Mouse (Mus musculus) CH12.LX (cell line): ENCODE measurements around the gene Sv2b. TPM values are rescaled to one million over a fixed set of nuclear protein-coding genes. Genes with fewer than 3 reads are reported as not detected.

ENCODE experiments used
- DNase-seq: peaks from one replicate; pipeline ENCODE4 v3.0.0-alpha.2; 2013; ENCODE audit errors: extremely low read depth
- H3K27ac ChIP-seq: 2 replicates; pipeline ENCODE4 v1.5.1; 2012; ENCODE audit warnings: low read depth, mild to moderate bottlenecking, control low read depth, moderate library complexity; ENCODE audit not compliant: insufficient read depth
- H3K27me3 ChIP-seq: replicated peaks from 2 replicates; pipeline ENCODE3; 2012; ENCODE audit warnings: inconsistent platforms
- H3K36me3 ChIP-seq, 2 experiments: replicated peaks in 1 of 2; 2 replicates each; pipeline versions ENCODE3 to v1.6.1; 2012; ENCODE audit warnings: inconsistent platforms in 1 of 2, low read length in 1 of 2, mild to moderate bottlenecking in 1 of 2, mixed read lengths in 1 of 2, moderate library complexity in 1 of 2; ENCODE audit not compliant: control insufficient read depth in 1 of 2, insufficient read depth in 1 of 2
- H3K4me1 ChIP-seq, 2 experiments: 2 replicates each; pipeline ENCODE4 v1.6.1; 2012; ENCODE audit warnings: inconsistent platforms in 1 of 2, moderate library complexity in 1 of 2; ENCODE audit not compliant: insufficient read depth in 2 of 2, control insufficient read depth in 1 of 2
- H3K4me2 ChIP-seq: 2 replicates; pipeline ENCODE4 v1.6.1; 2012; ENCODE audit warnings: low read depth, mild to moderate bottlenecking, control low read depth; ENCODE audit not compliant: poor library complexity, insufficient read depth, severe bottlenecking
- H3K4me3 ChIP-seq, 3 experiments: fragments of 150-350 bp in 1 of 3; sonication (generic) in 1 of 3; replicated peaks in 1 of 3; 2 replicates each; pipeline versions ENCODE3 to v1.5.1; 2011 to 2012; ENCODE audit warnings: low read depth in 2 of 3, low read length in 2 of 3, mild to moderate bottlenecking in 2 of 3, moderate library complexity in 2 of 3, control low read depth in 1 of 3, improper control_type of control experiment in 1 of 3, inconsistent platforms in 1 of 3, mixed read lengths in 1 of 3; ENCODE audit not compliant: poor library complexity in 1 of 3
- H3K79me2 ChIP-seq: replicated peaks from 2 replicates; pipeline ENCODE4 v1.6.1; 2012; ENCODE audit warnings: mild to moderate bottlenecking, moderate library complexity; ENCODE audit not compliant: control insufficient read depth, poor library complexity, insufficient read depth, severe bottlenecking; ENCODE audit errors: extremely low read depth
- H3K9ac ChIP-seq: 2 replicates; pipeline ENCODE4 v1.6.1; 2012; ENCODE audit warnings: low read depth, mild to moderate bottlenecking, control low read depth, moderate library complexity; ENCODE audit not compliant: insufficient read depth
- H3K9me3 ChIP-seq: replicated peaks from 2 replicates; pipeline ENCODE3; 2012; ENCODE audit warnings: low read length, inconsistent platforms, mixed read lengths
- BHLHE40 ChIP-seq: IDR thresholded peaks from 2 replicates; pipeline ENCODE4 v1.6.1; 2011; ENCODE audit warnings: mild to moderate bottlenecking, low read depth, low read length, improper control_type of control experiment
- ELF1 ChIP-seq: IDR thresholded peaks from 2 replicates; pipeline ENCODE4 v1.6.1; 2014; ENCODE audit warnings: low read depth, mild to moderate bottlenecking, inconsistent platforms, low read length, improper control_type of control experiment
- EP300 ChIP-seq: IDR thresholded peaks from 2 replicates; pipeline ENCODE4 v1.6.1; 2011; ENCODE audit warnings: low read length, improper control_type of control experiment
- ETS1 ChIP-seq: conservative IDR thresholded peaks from 2 replicates; pipeline ENCODE4 v1.6.1; 2012; ENCODE audit warnings: low read depth, mild to moderate bottlenecking, inconsistent platforms, low read length, improper control_type of control experiment, moderate library complexity
- GABPA ChIP-seq: IDR thresholded peaks from 2 replicates; pipeline ENCODE4 v1.6.1; 2012; ENCODE audit warnings: low read depth, low read length, improper control_type of control experiment, inconsistent platforms; ENCODE audit not compliant: insufficient replicate concordance
- KAT2A ChIP-seq: IDR thresholded peaks from 2 replicates; pipeline ENCODE4 v1.6.1; 2012; ENCODE audit warnings: low read length, improper control_type of control experiment, inconsistent platforms; ENCODE audit not compliant: insufficient replicate concordance
- MAFK ChIP-seq: IDR thresholded peaks from 2 replicates; pipeline ENCODE4 v1.6.1; 2011; ENCODE audit warnings: low read length, improper control_type of control experiment; ENCODE audit not compliant: insufficient replicate concordance
- MAZ ChIP-seq: IDR thresholded peaks from 2 replicates; pipeline ENCODE4 v1.6.1; 2012; ENCODE audit warnings: low read depth, mild to moderate bottlenecking, inconsistent platforms, low read length, improper control_type of control experiment, moderate library complexity
- MEF2A ChIP-seq: IDR thresholded peaks from 2 replicates; pipeline ENCODE4 v1.6.1; 2014; ENCODE audit warnings: low read depth, mild to moderate bottlenecking, inconsistent platforms, low read length, improper control_type of control experiment, borderline replicate concordance
- MYC ChIP-seq: IDR thresholded peaks from 2 replicates; pipeline ENCODE4 v1.6.1; 2011; ENCODE audit warnings: low read depth, mild to moderate bottlenecking, improper control_type of control experiment, low read length
- NELFE ChIP-seq: IDR thresholded peaks from 2 replicates; pipeline ENCODE4 v1.6.1; 2011; ENCODE audit warnings: low read depth, low read length, improper control_type of control experiment
- NRF1 ChIP-seq: IDR thresholded peaks from 2 replicates; pipeline ENCODE4 v1.6.1; 2014; ENCODE audit warnings: low read depth, mild to moderate bottlenecking, inconsistent platforms, low read length, improper control_type of control experiment, moderate library complexity
- PAX5 ChIP-seq: IDR thresholded peaks from 2 replicates; pipeline ENCODE4 v1.6.1; 2012; ENCODE audit warnings: low read length, inconsistent platforms, mixed read lengths
- POLR2AphosphoS2 ChIP-seq: IDR thresholded peaks from 2 replicates; pipeline ENCODE4 v1.6.1; 2011; ENCODE audit warnings: low read depth, low read length, improper control_type of control experiment
- RAD21 ChIP-seq: IDR thresholded peaks from 2 replicates; pipeline ENCODE4 v1.6.1; 2011; ENCODE audit warnings: low read depth, mild to moderate bottlenecking, low read length, improper control_type of control experiment, moderate library complexity
- SIN3A ChIP-seq: IDR thresholded peaks from 2 replicates; pipeline ENCODE4 v1.6.1; 2012; ENCODE audit warnings: low read length, improper control_type of control experiment, inconsistent platforms
- UBTF ChIP-seq: IDR thresholded peaks from 2 replicates; pipeline ENCODE4 v1.6.1; 2012; ENCODE audit warnings: low read depth, mild to moderate bottlenecking, inconsistent platforms, low read length, improper control_type of control experiment, moderate library complexity
- USF1 ChIP-seq: IDR thresholded peaks from 2 replicates; pipeline ENCODE4 v1.6.1; 2014; ENCODE audit warnings: low read depth, mild to moderate bottlenecking, inconsistent platforms, low read length, improper control_type of control experiment
- ZMIZ1 ChIP-seq: IDR thresholded peaks from 2 replicates; pipeline ENCODE4 v1.6.1; 2012; ENCODE audit warnings: low read depth, mild to moderate bottlenecking, inconsistent platforms, low read length, improper control_type of control experiment
- dilution Hi-C: fragments of 300-500 bp; cut with MboI; formaldehyde crosslinking; loops from 2 replicates; pipeline ENCODE4 v1.14.3; 2020; ENCODE audit warnings: low sequenced_read_pairs; ENCODE audit not compliant: extremely low pct_unique_long_range_greater_than_20kb, extremely low pct_ligation_motif_present
- in situ Hi-C: fragments of 300-500 bp; cut with MboI; formaldehyde crosslinking; loops from 3 replicates; pipeline ENCODE4 v1.14.3; 2019; ENCODE audit warnings: low sequenced_read_pairs, low pct_ligation_motif_present, low pct_unique_long_range_greater_than_20kb, mixed read lengths
- polyA plus RNA-seq: library from polyadenylated mRNA; unstranded; fragments of >175 nt; gene quantifications from 2 replicates; pipeline ENCODE4 v1.2.1, GENCODE M21; 2012; ENCODE audit warnings: low read depth; ENCODE audit not compliant: insufficient read length
- total RNA-seq, 2 experiments: library from RNA; depleted of rRNA; stranded (reverse); fragments of 300-350 nt in 1 of 2; fragments of >200 nt in 1 of 2; gene quantifications; 2 replicates each; pipeline ENCODE4 v1.2.3; 2012 to 2014

The Sv2b gene
- total and polyA plus RNA-seq, 3 experiments: 0.04 TPM; not detected in 2

- Histone ChIP-seq H3K27me3 (no peaks in the 10 kb centered on the region), H3K4me2 (no peak overlapping the region), H3K4me1 (peaks cover 2 to 14% of the 10 kb centered on the region in 2 experiments), H3K36me3 (no peaks in the 10 kb centered on the region), H3K4me3 (no peak overlapping the region)
- dilution Hi-C loops (no loop called here), in situ Hi-C loops (no loop called here)
- peak; percentile 0 for DNase-seq
- TF ChIP-seq MAFK (peak; percentile 64; the same call in 1 of the 2 replicates), PAX5 (no peak)
- TF ChIP-seq, all 38 proteins: peak for 1
- H3K9me3 ChIP-seq: peaks cover 4% of the 10 kb centered on the region
- no peaks in the 10 kb centered on the region for H3K79me2 ChIP-seq
- H3K27ac ChIP-seq: no peak overlapping the region
- H3K9ac ChIP-seq: no peak overlapping the region
Observed at GRCm38 (mm10) chr7:75290554-75290953, 18.5 kb downstream of the Sv2b start.

- no peaks in the 10 kb centered on the region for H3K36me3 ChIP-seq
- no peak overlapping the region for H3K4me2 ChIP-seq
- H3K27me3 ChIP-seq: no peaks in the 10 kb centered on the region
- H3K4me1 ChIP-seq: peaks cover 0 to 4% of the 10 kb centered on the region in 2 experiments; a peak in 1 of 4 replicates
- no peak overlapping the region for H3K27ac ChIP-seq
- H3K9me3 ChIP-seq: peaks cover 4% of the 10 kb centered on the region
- in situ Hi-C loops: no loop called here
- DNase-seq: peak; percentile 2
- dilution Hi-C loops: no loop called here
- H3K9ac ChIP-seq: no peak overlapping the region
- H3K79me2 ChIP-seq: no peaks in the 10 kb centered on the region
- no peak for TF ChIP-seq RAD21
- TF ChIP-seq USF1: no peak
- TF ChIP-seq SIN3A: no peak
- no peak for TF ChIP-seq MAZ
- TF ChIP-seq ELF1: no peak
- TF ChIP-seq UBTF: no peak
- no peak for TF ChIP-seq MEF2A
- TF ChIP-seq POLR2AphosphoS2: no peak
- TF ChIP-seq ETS1: no peak
- TF ChIP-seq MAFK: no peak
- TF ChIP-seq BHLHE40: no peak
- no peak for TF ChIP-seq PAX5
- TF ChIP-seq EP300: no peak
- TF ChIP-seq NELFE: no peak
- no peak for TF ChIP-seq GABPA
- no peak for TF ChIP-seq MYC
- TF ChIP-seq ZMIZ1: no peak
- no peak for TF ChIP-seq KAT2A
- TF ChIP-seq NRF1: no peak
- TF ChIP-seq, all 38 proteins: peak for 0
- H3K4me3 ChIP-seq: no peak overlapping the region
Observed at GRCm38 (mm10) chr7:75287237-75287636, 21.8 kb downstream of the Sv2b start.
